Mouse (Mus musculus): ENCODE results near the gene Farp2. TPM values are rescaled to one million over a fixed set of nuclear protein-coding genes. Genes with fewer than 3 reads are reported as not detected.
A peak's percentile ranks its signal among the peaks of the same experiment; 100 is the strongest.

The Farp2 gene
- total RNA-seq, 1 experiment, result 2.8 TPM

DNA sequence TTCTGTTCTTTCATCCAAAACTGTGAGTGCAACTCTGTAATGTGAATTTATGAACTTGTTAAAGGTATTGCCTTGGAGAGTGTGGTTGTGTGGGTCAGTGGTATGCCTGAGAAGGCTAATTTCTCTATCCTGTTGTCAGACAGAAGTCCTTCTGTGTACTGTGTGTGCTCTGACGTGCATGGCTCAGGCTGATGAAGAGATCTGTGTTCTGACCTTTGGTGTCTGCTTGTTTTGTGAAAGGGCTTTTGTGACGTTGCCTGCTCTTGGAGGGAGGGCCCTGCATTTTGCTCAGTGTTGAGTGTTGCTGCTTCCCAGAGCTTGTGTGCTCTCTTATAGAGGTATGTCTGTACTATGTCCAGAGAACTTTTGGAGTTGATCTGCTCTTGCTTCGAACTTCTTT lies 55.1 kb downstream of the Farp2 start:
- H3K27ac ChIP-seq (ENCODE audit: insufficient read depth, low read depth, low read length, poor library complexity, severe bottlenecking), result no peak overlapping the region
- TF ChIP-seq ZNF384 (IDR thresholded peaks at IDR 0.05; ENCODE audit: low read depth, low read length) (no peak), CHD2 (IDR thresholded peaks at IDR 0.05; ENCODE audit: low read depth, low read length) (no peak), ZC3H11A (IDR thresholded peaks at IDR 0.05; ENCODE audit: borderline replicate concordance, low read depth, low read length) (no peak)
- DNase-seq (ENCODE audit: low read depth, low spot score), result no peak
- H3K9ac ChIP-seq (ENCODE audit: insufficient read depth, low read depth, low read length, poor library complexity, severe bottlenecking), result no peak overlapping the region
- in situ Hi-C loops (cut with MboI; ENCODE audit: low sequenced_read_pairs in 2 of 2, unreplicated experiment in 2 of 2), result no loop called here
- H3K9me3 ChIP-seq (ENCODE audit: control insufficient read depth, insufficient read depth, low read depth, low read length), result no peaks in the 10 kb centered on the region
- no peaks in the 10 kb centered on the region for H3K36me3 ChIP-seq (ENCODE audit: control insufficient read depth, insufficient read depth, low read length, poor library complexity, severe bottlenecking)
- H3K4me3 ChIP-seq (ENCODE audit: insufficient read depth in 1 of 2, low read depth in 1 of 2, low read length in 2 of 2, poor library complexity in 1 of 2, severe bottlenecking in 1 of 2), result no peak overlapping the region
- H3K4me1 ChIP-seq (ENCODE audit: control insufficient read depth in 2 of 2, insufficient read depth in 2 of 2, low read length in 2 of 2, poor library complexity in 1 of 2), result no peaks in the 10 kb centered on the region

DNA sequence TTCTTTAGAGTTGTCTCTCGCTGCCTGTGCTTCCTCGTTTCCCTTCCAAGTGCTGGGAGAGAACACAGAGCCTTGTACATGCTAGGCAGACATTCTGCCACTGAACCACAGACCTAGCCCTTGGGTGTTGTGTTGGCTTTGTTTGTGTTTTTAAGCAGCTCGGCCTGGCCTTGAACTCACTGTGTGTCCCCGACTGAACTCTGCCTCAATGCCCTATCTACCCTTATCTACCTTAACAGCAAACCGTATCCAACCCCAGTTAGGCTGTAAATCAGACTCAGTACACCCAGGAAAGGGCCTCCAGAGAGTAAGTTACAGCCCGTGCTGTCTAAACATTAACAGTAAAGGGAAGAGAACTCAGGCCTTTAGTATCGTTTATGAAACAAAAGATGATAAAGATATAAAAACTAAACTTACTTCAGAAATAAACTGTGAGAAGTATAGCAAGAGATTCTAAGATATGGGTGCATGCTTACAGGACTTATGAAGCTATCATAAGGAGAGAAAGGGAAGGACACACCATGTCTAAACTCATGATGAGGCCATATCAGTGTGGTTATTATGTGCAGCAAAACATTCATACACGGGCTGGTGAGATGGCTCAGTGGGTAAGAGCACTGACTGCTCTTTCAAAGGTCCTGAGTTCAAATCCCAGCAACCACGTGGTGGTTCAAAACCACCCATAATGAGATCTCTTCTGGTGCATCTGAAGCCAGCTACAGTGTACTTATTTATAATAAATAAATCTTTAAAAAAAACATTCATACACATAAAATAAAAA lies 56.0 kb downstream of the Farp2 start:
- H3K36me3 ChIP-seq (ENCODE audit: control insufficient read depth, insufficient read depth, low read length, poor library complexity, severe bottlenecking), result no peaks in the 10 kb centered on the region
- DNase-seq (ENCODE audit: low read depth, low spot score), result no peak
- H3K4me1 ChIP-seq (ENCODE audit: control insufficient read depth in 2 of 2, insufficient read depth in 2 of 2, low read length in 2 of 2, poor library complexity in 1 of 2), result no peaks in the 10 kb centered on the region
- TF ChIP-seq ZNF384 (IDR thresholded peaks at IDR 0.05; ENCODE audit: low read depth, low read length), result no peak
- TF ChIP-seq ZC3H11A (IDR thresholded peaks at IDR 0.05; ENCODE audit: borderline replicate concordance, low read depth, low read length), result no peak
- no peak for TF ChIP-seq CHD2 (IDR thresholded peaks at IDR 0.05; ENCODE audit: low read depth, low read length)
- TF ChIP-seq HCFC1 (IDR thresholded peaks at IDR 0.05; ENCODE audit: borderline replicate concordance, insufficient read depth, low read length), result no peak
- TF ChIP-seq MAFK (IDR thresholded peaks at IDR 0.05; ENCODE audit: insufficient read depth, low read depth, low read length), result no peak
- H3K27ac ChIP-seq (ENCODE audit: insufficient read depth, low read depth, low read length, poor library complexity, severe bottlenecking), result no peak overlapping the region
- no peaks in the 10 kb centered on the region for H3K9me3 ChIP-seq (ENCODE audit: control insufficient read depth, insufficient read depth, low read depth, low read length)
- H3K9ac ChIP-seq (ENCODE audit: insufficient read depth, low read depth, low read length, poor library complexity, severe bottlenecking), result no peak overlapping the region
- no peak overlapping the region for H3K4me3 ChIP-seq (ENCODE audit: insufficient read depth in 1 of 2, low read depth in 1 of 2, low read length in 2 of 2, poor library complexity in 1 of 2, severe bottlenecking in 1 of 2)
- in situ Hi-C loops (cut with MboI; ENCODE audit: low sequenced_read_pairs in 2 of 2, unreplicated experiment in 2 of 2), result no loop called here

DNA sequence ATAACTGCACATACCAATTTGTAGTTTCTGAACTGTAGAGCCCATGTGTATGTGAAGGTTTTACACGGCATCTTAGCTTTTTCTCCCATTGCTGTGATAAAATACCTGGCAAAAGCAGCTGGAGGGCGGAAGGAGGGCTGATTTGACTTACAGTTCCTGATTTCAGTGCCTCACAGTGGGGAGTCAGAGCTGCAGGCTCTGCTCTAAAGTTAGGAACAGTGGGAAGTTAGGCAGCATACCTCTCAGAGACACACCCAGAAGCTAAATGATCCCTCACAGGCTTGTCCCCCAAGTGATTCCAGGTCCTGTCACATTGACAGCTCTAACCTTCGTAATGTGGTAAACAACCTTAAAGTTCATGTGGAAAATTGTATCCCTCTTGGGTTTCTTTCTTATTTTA lies 65.2 kb downstream of the Farp2 start:
- TF ChIP-seq CHD2 (IDR thresholded peaks at IDR 0.05; ENCODE audit: low read depth, low read length), result no peak
- TF ChIP-seq ZNF384 (IDR thresholded peaks at IDR 0.05; ENCODE audit: low read depth, low read length), result no peak
- no peak for TF ChIP-seq MAFK (IDR thresholded peaks at IDR 0.05; ENCODE audit: insufficient read depth, low read depth, low read length)
- in situ Hi-C loops (cut with MboI; ENCODE audit: low sequenced_read_pairs in 2 of 2, unreplicated experiment in 2 of 2), result no loop called here
- Histone ChIP-seq H3K27ac (ENCODE audit: insufficient read depth, low read depth, low read length, poor library complexity, severe bottlenecking) (no peak overlapping the region), H3K9ac (ENCODE audit: insufficient read depth, low read depth, low read length, poor library complexity, severe bottlenecking) (no peak overlapping the region), H3K36me3 (ENCODE audit: control insufficient read depth, insufficient read depth, low read length, poor library complexity, severe bottlenecking) (no peaks in the 10 kb centered on the region), H3K9me3 (ENCODE audit: control insufficient read depth, insufficient read depth, low read depth, low read length) (no peaks in the 10 kb centered on the region), H3K4me3 (ENCODE audit: insufficient read depth in 1 of 2, low read depth in 1 of 2, low read length in 2 of 2, poor library complexity in 1 of 2, severe bottlenecking in 1 of 2) (no peak overlapping the region), H3K4me1 (ENCODE audit: control insufficient read depth in 2 of 2, insufficient read depth in 2 of 2, low read length in 2 of 2, poor library complexity in 1 of 2) (peaks cover 0 to 9% of the 10 kb centered on the region in 2 experiments; a peak in 2 of 4 replicates)
- peak; percentile 46 for DNase-seq (ENCODE audit: low read depth, low spot score)

DNA sequence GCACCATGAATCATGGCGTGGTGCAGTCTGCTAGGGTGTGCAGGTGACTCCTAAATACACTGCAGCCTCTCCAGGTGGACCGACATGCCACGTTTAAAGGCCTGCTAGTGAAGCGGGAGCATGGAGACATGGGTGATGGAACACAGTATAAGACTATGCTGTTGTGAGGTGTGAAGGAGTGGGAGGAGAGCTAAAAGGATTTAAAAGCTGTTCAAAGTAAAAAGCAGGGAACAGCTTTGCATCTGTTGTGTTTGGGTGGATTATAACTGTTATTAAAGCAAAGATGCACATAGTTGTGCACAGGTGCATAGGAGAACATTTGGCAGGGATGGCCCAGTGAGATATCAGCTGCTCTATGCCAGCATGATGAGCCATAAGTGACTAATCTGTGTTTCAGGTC lies 66.0 kb downstream of the Farp2 start:
- Histone ChIP-seq H3K9ac (ENCODE audit: insufficient read depth, low read depth, low read length, poor library complexity, severe bottlenecking) (no peak overlapping the region), H3K4me1 (ENCODE audit: control insufficient read depth in 2 of 2, insufficient read depth in 2 of 2, low read length in 2 of 2, poor library complexity in 1 of 2) (peaks cover 0 to 9% of the 10 kb centered on the region in 2 experiments; a peak in 2 of 4 replicates), H3K4me3 (ENCODE audit: insufficient read depth in 1 of 2, low read depth in 1 of 2, low read length in 2 of 2, poor library complexity in 1 of 2, severe bottlenecking in 1 of 2) (no peak overlapping the region), H3K9me3 (ENCODE audit: control insufficient read depth, insufficient read depth, low read depth, low read length) (no peaks in the 10 kb centered on the region), H3K36me3 (ENCODE audit: control insufficient read depth, insufficient read depth, low read length, poor library complexity, severe bottlenecking) (no peaks in the 10 kb centered on the region), H3K27ac (ENCODE audit: insufficient read depth, low read depth, low read length, poor library complexity, severe bottlenecking) (no peak overlapping the region)
- DNase-seq (ENCODE audit: low read depth, low spot score), result no peak
- TF ChIP-seq ZC3H11A (IDR thresholded peaks at IDR 0.05; ENCODE audit: borderline replicate concordance, low read depth, low read length) (no peak), ZNF384 (IDR thresholded peaks at IDR 0.05; ENCODE audit: low read depth, low read length) (no peak), HCFC1 (IDR thresholded peaks at IDR 0.05; ENCODE audit: borderline replicate concordance, insufficient read depth, low read length) (no peak), CHD2 (IDR thresholded peaks at IDR 0.05; ENCODE audit: low read depth, low read length) (no peak), MAFK (IDR thresholded peaks at IDR 0.05; ENCODE audit: insufficient read depth, low read depth, low read length) (no peak)
- in situ Hi-C loops (cut with MboI; ENCODE audit: low sequenced_read_pairs in 2 of 2, unreplicated experiment in 2 of 2), result no loop called here

DNA sequence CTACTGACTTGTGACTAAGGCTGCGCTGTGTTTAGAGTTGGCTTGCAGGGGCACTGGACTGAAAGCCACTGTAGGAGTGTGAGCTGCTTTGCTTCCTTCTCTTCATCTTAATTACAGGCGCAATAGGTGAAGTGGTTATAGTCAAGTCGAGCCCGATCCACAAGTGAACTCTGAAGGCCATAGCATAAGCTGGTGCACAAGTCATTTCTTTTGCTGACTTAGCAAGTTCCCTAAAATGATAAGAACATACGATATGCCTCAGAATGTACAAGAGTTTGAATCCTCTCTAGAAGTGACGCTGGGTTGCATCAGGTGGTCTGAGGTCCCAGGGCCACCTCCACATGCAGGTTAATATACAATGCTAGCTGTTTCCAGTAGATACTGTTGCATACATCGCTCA lies 69.7 kb downstream of the Farp2 start:
- TF ChIP-seq ZC3H11A (IDR thresholded peaks at IDR 0.05; ENCODE audit: borderline replicate concordance, low read depth, low read length) (no peak), HCFC1 (IDR thresholded peaks at IDR 0.05; ENCODE audit: borderline replicate concordance, insufficient read depth, low read length) (no peak), CHD2 (IDR thresholded peaks at IDR 0.05; ENCODE audit: low read depth, low read length) (no peak), ZNF384 (IDR thresholded peaks at IDR 0.05; ENCODE audit: low read depth, low read length) (no peak), MAFK (IDR thresholded peaks at IDR 0.05; ENCODE audit: insufficient read depth, low read depth, low read length) (no peak)
- H3K4me1 ChIP-seq (ENCODE audit: control insufficient read depth in 2 of 2, insufficient read depth in 2 of 2, low read length in 2 of 2, poor library complexity in 1 of 2), result peaks cover 0 to 13% of the 10 kb centered on the region in 2 experiments; a peak in 2 of 4 replicates
- in situ Hi-C loops (cut with MboI; ENCODE audit: low sequenced_read_pairs in 2 of 2, unreplicated experiment in 2 of 2), result no loop called here
- no peaks in the 10 kb centered on the region for H3K9me3 ChIP-seq (ENCODE audit: control insufficient read depth, insufficient read depth, low read depth, low read length)
- no peak overlapping the region for H3K4me3 ChIP-seq (ENCODE audit: insufficient read depth in 1 of 2, low read depth in 1 of 2, low read length in 2 of 2, poor library complexity in 1 of 2, severe bottlenecking in 1 of 2)
- H3K36me3 ChIP-seq (ENCODE audit: control insufficient read depth, insufficient read depth, low read length, poor library complexity, severe bottlenecking), result no peaks in the 10 kb centered on the region
- DNase-seq (ENCODE audit: low read depth, low spot score), result no peak
- no peak overlapping the region for H3K27ac ChIP-seq (ENCODE audit: insufficient read depth, low read depth, low read length, poor library complexity, severe bottlenecking)
- H3K9ac ChIP-seq (ENCODE audit: insufficient read depth, low read depth, low read length, poor library complexity, severe bottlenecking), result no peak overlapping the region

All from ES-E14 (cell line).